Mouse (Mus musculus) A20 (cell line): ENCODE measurements around the gene Ell.

ENCODE experiments used
- DNase-seq: peaks from one replicate; pipeline ENCODE4 v3.0.0-alpha.2; 2011; ENCODE audit warnings: low read depth, low spot score

Ell gene

DNA sequence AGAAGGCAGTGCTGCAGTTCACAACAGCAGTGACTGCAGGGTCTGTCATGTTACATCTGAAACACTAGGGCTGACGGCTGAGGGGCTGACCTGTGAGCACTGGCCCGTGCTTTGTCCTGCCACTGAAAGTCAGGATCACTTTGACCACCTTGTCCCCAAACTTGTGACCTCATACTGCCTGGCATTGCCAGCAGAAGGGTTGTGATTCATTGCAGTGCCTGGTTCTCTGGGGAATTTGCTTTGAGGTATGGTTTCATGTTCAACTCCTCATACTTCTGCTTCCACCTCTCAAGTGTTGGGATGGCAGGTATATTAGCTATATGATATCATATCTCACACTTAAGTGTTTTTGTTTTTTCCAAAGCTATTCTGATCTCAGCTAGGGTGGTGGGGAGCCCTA is 3.6 kb upstream of the Ell start:
- DNase-seq, result no peak

- peak; percentile 76 for DNase-seq
Observed at GRCm38 (mm10) chr8:70538024-70538579, 1.2 kb upstream of the Ell start.

DNA sequence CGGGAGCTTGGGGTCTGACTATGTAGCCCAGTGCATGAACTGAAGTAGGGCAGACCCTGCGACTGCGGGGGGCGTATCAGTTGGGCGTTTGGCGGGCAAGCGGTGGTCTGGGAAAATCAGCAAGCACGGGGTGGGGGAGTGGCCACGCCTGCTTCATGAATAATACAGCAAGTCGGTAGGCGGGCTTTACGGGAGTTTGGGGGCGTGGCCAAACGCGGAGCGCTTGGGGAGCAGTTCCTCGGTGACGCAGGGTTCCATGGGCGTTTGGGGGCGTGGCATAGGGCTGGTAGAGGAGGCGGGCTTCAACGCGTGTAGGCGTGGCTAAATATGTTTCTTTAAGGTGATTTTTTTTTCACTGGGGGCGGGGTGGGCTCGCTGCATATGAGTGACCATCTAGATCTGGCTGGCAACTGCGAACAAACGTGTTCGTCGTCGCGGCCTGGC is 602 bp upstream of the Ell start:
- peak; percentile 99 for DNase-seq

- DNase-seq, result no peak
Observed at GRCm38 (mm10) chr8:70540013-70540506, 803 bp downstream of the Ell start.

GRCm38 (mm10) chr8:70540507-70541071 is 1.3 kb downstream of the Ell start:
- DNase-seq, result no peak

DNA sequence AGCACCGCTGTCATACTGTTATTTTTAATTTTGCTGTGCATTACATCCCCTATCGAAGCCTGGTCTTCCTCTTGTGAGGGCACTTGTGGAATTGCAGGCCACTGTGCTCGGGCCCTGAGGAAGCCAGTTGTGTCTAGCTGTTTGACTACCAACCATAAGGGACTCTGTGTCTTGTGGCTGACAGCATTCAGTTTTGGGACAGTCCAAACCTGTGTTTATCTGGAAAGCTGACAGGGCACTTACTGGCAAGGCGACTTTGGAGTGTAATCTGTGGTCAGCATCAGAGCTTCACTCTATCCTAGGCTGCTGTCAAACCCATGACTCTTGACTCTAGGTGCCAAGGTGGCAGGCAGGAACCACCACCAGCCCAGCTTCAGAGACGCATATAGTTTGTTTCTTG is 1.8 kb downstream of the Ell start:
- no peak for DNase-seq

- peak; percentile 57 for DNase-seq
Observed at GRCm38 (mm10) chr8:70544200-70544687, 5.0 kb downstream of the Ell start.

- DNase-seq, result no peak
Observed at GRCm38 (mm10) chr8:70546412-70546811, 7.2 kb downstream of the Ell start.

DNA sequence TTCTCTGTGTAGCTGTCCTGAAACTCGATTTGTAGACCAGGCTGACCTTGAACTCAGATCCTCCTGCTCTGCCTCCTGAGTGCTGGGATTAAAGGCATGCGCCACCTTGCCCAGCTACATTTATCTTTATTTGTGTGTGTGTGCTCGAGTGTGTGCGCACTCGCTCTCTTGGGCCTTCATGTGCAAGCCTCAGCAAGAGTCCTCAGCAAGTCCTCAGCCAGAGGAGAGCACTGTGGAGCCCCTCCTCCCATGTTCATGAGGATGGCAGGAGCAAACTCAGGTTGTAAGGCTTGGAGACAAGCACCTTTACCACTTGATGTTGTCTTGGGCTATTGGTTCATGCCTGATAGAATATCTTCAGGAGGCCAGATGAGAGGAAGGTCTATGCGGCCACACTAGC is 8.5 kb downstream of the Ell start:
- DNase-seq, result no peak

DNA sequence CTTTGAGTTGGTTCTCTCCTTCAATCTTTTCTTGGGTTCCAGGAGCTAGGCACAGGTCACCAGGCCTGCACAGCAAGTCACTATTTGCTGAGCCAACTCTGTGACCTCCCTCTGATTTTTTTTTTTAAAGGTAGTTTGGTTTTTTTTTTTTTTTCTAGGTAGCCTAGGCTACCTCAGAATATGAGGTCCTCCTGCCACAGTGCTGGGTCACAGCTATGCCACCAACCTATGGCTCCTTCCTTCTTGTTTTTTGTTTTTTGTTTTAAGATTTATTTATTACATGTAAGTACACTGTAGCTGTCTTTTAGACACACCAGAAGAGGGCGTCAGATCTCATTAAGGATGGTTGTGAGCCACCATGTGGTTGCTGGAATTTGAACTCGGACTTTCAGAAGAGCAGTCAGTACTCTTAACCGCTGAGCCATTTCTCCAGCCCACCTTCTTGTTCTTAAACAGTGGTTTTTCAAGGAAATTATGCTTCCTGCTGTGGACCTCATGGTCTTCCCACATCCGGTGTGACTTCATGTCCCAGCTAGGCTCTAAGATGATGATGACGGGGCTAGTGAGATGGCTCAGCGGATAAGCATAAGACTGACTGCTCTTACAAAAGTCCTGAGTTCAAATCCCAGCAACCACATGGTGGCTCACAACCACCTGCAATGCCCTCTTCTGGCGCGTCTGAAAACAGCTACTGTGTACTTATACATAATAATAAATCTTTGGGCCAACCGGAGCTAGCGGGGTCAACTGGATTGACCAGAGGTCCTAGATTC is 10.3 kb downstream of the Ell start:
- no peak for DNase-seq

DNA sequence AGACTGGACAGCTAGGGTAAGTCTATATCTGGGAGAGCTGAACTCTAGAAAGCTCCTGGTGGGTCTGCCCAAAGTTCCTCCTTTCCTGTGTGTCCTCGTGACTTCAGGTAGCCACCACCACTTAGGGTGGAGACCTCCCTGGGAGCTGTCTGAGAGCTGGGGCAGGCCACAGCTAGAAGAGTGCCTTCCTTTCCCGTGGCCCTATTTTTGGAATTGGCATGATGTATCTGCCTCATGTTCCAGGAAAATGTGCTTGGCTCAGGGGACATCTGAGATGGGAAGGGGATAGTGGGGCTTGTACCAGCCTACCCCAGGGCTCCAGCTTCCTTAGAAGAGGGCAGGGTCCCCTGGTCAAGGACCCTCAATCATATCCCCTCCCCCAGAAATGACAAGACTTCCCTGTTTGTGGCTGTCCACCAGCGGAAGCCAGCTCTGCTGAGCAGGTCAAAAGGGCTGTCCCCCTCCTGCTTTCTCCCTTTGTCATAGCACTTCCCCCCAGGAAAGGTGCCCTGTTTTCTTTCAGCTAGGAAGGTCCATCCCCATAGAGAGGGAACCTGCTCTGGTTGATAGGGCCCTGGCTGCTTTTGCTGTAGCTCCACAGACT is 12.4 kb downstream of the Ell start:
- DNase-seq, result no peak

- no peak for DNase-seq
Observed at GRCm38 (mm10) chr8:70552836-70553235, 13.6 kb downstream of the Ell start.

DNA sequence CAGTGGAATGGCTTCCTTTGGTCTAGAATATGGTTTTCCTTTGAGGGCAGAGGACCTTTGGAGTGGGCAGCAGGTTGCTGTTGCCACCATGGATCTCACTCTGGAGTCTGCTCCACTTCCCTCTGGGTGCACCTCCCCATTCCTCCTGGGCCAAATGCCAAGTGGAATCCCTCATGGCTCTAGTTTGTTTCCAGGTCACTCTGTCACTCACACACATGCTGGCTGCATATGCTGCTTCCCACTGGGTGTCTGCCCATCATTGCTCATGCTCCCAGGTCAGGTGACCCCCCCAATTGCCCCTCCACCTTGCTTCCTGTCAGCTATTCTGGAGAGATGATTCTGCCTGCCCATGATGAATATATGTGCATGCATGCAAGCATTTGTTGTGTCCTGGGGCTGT is 14.5 kb downstream of the Ell start:
- DNase-seq, result no peak

DNA sequence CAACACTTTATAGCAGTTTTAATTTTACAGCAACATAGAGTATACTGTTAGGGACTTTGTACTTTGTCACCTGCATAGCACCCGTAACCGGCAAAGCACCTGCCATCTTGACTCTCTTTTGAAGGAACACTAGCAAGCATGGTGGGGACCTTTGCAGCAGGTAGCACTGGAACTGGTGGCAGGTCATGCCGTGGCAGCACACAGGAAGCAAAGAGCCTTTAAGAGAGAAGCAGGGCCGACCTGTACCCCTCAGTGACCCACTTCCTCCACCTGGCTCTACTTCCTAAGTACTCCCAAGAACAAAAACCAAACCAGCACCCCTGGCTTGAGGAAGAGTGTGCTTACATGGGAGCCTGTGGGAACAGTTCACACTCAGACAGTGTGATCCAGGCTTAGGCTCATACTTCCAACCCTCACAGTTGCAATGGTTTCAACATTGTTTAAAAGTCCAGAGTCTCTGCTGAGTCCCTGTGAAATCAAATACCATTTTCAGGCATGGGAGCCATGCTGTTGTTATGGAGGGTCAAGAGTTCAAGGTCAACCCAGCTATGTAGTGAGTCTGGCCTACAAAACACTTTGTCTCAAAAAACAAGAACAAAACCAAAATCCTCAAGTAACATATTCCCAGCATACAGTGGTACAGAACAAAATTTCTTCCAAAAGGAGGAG is 16.0 kb downstream of the Ell start:
- no peak for DNase-seq

DNA sequence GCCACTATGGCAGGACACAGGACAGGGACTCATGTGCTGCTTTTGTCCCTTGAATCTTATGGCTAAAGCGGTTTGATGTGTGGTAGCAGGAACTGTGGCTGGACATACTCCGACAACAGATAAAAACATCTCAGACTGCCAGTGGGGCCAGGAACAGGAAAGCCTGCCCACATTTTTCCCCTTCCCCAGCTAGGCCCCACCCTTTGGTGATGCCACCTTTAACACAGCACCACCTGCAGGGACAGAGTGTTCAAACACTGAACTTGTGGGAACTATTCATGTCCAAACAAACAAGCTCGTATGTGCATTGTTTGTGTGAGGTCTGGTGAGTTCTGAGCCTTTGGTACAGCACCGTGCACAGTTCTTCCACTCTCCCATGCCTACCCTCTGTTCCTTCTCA is 19.1 kb downstream of the Ell start:
- peak; percentile 58 for DNase-seq

DNA sequence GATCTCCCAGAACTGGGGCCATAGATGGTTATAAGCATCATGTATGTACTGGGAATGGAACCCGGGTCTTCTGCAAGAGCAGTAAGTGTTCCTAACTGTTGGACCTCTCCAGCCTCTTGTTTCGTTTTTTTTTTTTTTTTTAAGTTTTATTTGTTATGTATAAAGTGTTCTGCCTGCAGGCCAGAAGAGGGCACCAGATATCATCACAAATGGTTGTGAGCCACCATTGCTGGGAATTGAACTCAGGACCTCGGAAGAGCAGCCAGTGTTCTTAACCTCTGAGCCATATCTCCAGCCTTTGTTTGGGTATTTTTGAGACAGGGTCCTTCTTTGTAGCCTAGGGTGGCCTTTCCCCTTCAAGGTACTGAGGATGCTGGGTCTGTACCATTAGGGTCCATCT is 19.7 kb downstream of the Ell start:
- DNase-seq, result peak; percentile 48

- DNase-seq, result peak; percentile 68
Observed at GRCm38 (mm10) chr8:70560096-70560495, 20.8 kb downstream of the Ell start.

DNA sequence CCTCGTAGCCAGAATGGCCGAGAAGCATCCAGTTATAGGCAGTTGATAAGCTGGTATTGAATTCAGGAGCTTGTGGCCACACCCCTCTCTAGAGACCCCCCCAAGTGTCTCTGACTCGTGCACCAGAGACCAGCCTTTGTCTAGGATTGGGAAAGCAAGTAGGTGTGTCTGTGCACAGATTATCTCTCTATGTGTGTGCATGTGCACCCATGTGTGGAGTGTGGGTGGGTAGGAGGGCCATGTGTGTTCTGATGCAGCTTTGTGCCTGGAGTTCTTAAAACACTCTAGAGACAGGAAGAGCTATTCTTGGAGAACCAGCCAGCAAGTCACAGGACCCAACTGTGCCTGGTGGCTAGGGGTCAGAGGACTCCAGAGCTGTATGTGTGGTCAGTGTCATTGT is 21.3 kb downstream of the Ell start:
- DNase-seq, result no peak

DNA sequence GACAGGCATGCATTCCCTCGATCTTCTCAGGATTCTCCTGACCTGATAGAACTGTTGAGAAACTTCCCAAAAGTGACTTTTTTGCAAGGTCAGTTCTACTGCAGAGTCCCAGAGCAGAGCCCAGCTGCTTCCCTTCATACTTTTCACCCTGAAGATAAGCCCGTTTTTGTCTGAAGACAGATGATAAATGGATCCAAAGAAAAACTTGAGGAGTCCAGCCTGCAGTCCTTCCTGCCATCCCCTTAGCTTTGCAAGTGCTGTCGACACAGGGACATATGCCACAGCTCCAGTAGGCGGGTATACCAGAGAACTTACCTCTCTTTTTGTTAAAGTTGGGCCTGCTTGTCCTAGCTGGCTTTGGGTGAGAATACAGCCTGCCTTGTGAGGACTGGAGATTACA is 22.1 kb downstream of the Ell start:
- no peak for DNase-seq

- no peak for DNase-seq
Observed at GRCm38 (mm10) chr8:70561809-70562535, 22.7 kb downstream of the Ell start.

DNA sequence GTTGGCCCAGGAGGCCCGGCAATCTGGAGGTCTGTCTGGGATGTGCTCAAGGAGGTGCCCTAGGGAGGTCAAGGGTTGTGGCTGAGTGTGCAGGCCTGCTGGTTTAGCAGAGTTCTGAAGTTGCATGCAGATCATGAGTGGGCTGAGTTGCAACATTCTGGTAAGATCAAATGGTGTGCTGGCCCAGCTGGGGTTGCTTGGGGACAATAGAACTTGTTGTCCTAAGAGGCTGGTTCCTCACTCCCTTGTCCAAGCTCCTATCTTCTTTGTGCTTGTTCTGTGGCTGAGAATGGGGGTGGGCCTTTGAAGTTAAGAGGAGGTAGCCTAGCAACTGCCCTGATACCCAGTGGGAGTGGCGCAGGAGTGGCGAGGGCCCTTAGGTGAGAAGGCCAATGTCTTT is 23.5 kb downstream of the Ell start:
- no peak for DNase-seq
